Mouse (Mus musculus): ENCODE results near the gene Elf2.

Elf2 gene

DNA sequence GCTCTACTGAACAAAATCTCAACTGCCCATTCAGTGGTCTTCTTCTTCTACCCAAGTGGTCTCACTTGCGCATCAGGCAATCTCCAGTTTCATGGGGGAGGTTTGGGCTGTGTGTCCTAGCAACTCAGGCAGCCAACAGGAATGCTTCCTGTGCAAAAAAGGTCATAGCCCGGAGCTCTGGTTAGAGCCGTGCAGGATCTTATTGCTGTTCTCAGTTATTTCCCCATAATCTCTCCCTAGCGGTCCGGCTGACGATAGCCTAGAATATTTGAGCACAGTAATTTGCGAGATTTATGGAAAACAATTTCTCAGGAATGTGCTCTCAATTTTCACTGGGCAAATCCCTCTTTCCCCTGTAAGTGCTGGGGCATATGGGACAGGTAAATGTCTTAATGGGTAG is 133.9 kb downstream of the Elf2 start:
- no peak for DNase-seq

DNA sequence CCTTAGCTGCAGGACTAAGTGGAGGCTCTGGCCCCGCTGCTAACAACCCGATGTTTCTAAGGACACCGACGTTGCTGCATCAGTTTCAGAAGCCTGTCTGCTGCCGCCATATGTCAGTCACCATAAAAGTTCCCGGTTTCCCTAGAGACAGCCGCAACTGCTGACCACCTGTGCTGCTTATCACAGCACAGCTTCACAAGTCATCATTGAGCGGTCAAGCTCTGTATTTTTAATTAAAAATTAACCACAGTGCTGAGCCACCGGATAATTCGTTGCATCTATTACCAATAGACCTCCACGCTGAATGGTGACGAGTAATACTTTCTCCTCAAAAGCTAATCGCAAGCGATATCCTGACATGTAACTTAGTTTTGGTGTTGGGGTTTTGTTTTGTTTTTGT is 135.6 kb downstream of the Elf2 start:
- DNase-seq, result no peak

DNA sequence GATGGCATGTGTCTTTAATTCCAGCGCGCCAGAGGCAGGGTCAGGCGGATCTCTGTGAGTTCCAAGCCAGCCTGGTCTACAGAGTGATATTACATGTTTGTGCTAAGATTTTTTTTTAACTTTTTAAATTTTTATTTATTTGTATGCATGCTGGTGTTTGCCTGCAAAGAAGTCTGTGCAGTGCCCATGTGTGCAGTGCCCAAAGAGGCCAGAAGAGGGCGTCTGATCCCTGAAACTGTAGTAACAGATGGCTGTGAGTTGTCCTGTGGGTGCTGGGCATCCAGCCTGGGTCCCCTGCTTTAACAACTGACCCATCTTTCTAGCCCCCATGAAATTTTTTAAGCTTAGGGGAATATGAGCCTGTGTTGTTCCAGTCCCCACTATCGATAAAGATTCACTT is 136.0 kb downstream of the Elf2 start:
- no peak for DNase-seq

DNA sequence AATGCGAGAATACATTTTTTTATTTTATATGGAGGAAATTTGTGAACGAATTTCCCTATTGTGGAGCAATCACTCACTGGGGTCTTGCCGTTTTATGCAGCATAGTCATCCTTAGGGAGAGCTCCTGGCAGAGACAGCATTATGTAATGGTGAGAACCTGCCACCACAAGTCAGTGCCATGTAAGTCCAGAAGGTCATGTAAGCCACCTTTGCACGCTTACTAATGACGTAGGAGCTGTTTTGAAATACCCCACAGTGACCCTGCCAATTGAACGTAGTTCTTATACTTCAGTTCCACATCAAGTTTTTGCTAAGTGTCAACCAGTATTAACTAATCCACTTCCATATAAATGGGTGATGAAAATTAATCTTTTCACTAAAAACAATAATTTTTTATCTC is 136.6 kb downstream of the Elf2 start:
- no peak for DNase-seq

Data from thymus, adult 18-20 months (tissue).